In the genomic region with DNA sequence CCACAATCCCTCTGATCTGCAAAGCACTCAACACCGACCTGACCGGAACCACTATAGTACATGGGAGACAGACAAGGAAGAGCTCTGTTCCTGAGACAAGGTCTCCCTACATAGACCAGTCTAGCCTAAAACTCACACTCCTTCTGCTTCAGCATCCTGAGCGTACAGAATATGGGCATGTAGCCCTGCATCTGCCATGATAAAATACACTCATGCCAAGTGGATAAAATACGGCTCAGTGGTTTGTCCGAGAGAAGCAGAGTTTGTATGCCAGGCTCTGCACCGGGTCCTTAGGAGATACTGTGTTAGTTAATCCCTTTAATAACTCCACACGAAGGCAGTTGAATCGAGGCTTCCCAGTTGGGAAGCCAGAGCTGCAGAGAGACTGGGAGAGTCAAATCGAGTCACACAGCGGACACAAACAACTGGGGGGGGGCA, we compare ENCODE assay signal across 9 mouse cellular contexts. TPM values are rescaled to one million over a fixed set of nuclear protein-coding genes. Genes with fewer than 3 reads are reported as not detected.
DNase-seq lines count a peak whose midpoint lies in the region; ATAC-seq lines count a peak whose summit lies in the region.
"Had no signal": no experiment of that assay in that cellular context is flagged by ENCODE, and none has a peak within 500 bp of the region (broad histone marks: within the 10 kb centered on the region; RNA-seq: fewer than 3 reads in every experiment).

No protein-coding gene starts in this region.

- ATAC-seq in kidney, embryonic 14.5 days (ENCODE audit: low FRiP score, low TSS enrichment): no peak
- ATAC-seq in embryonic facial prominence, embryonic 14.5 days (ENCODE audit: low read depth): no peak
- ATAC-seq in hindbrain, embryonic 12.5 days (ENCODE audit: low FRiP score): no peak
- ATAC-seq in midbrain, embryonic 14.5 days (ENCODE audit: low FRiP score, low TSS enrichment): no peak
- ATAC-seq in megakaryocyte, adult 5-6 weeks (ENCODE audit: poor library complexity, severe bottlenecking): no peak
- ATAC-seq in monocyte, adult 5-6 weeks (replicated peaks; ENCODE audit: insufficient number of reproducible peaks, low FRiP score, low TSS enrichment, poor library complexity, severe bottlenecking): no peak

- DNase-seq in kidney, postnatal 14 days: no peak
- DNase-seq in embryonic facial prominence, embryonic 14.5 days (ENCODE audit: low spot score): peak; percentile 16
- peak; percentile 31 for DNase-seq in midbrain, embryonic 14.5 days
- no peak for DNase-seq in T-cell, adult 2 months (ENCODE audit: low spot score)

- H3K27ac ChIP-seq in kidney, embryonic 14.5 days (ENCODE audit: low read depth, low read length): peak overlapping the region; percentile 93
- peak overlapping the region; percentile 96 for H3K27ac ChIP-seq in embryonic facial prominence, embryonic 14.5 days (replicated peaks; ENCODE audit: low read depth, low read length)
- H3K27ac ChIP-seq in hindbrain, embryonic 12.5 days: peak overlapping the region; percentile 76
- H3K27ac ChIP-seq in midbrain, embryonic 14.5 days (replicated peaks; ENCODE audit: low read depth, low read length): peak overlapping the region; percentile 75

- H3K9me3 ChIP-seq in kidney, embryonic 14.5 days (ENCODE audit: control insufficient read depth, low read length): no peaks in the 10 kb centered on the region
- H3K9me3 ChIP-seq in embryonic facial prominence, embryonic 14.5 days (ENCODE audit: control insufficient read depth, low read length): no peaks in the 10 kb centered on the region
- no peaks in the 10 kb centered on the region for H3K9me3 ChIP-seq in hindbrain, embryonic 12.5 days (replicated peaks)
- no peaks in the 10 kb centered on the region for H3K9me3 ChIP-seq in midbrain, embryonic 14.5 days (ENCODE audit: control insufficient read depth, low read length)

- H3K4me2 ChIP-seq in kidney, embryonic 14.5 days (replicated peaks; ENCODE audit: low read depth, low read length): peak overlapping the region; percentile 33; the same call in 1 of the 2 replicates
- H3K4me2 ChIP-seq in embryonic facial prominence, embryonic 14.5 days (ENCODE audit: low read depth, low read length): peak overlapping the region; percentile 55
- peak overlapping the region; percentile 34; the same call in 1 of the 2 replicates for H3K4me2 ChIP-seq in hindbrain, embryonic 12.5 days (replicated peaks)
- peak overlapping the region; percentile 38 for H3K4me2 ChIP-seq in midbrain, embryonic 14.5 days (ENCODE audit: low read length)

- peak overlapping the region; percentile 28; the same call in 1 of the 2 replicates for H3K9ac ChIP-seq in kidney, embryonic 14.5 days (ENCODE audit: low read depth, low read length)
- peak overlapping the region; percentile 28; the same call in 1 of the 2 replicates for H3K9ac ChIP-seq in embryonic facial prominence, embryonic 14.5 days (ENCODE audit: low read depth, low read length)
- peak overlapping the region; percentile 49; the same call in 1 of the 2 replicates for H3K9ac ChIP-seq in hindbrain, embryonic 12.5 days
- no peak overlapping the region for H3K9ac ChIP-seq in midbrain, embryonic 14.5 days (replicated peaks; ENCODE audit: low read length)

- H3K4me3 ChIP-seq in kidney, embryonic 14.5 days (ENCODE audit: low read length): no peak overlapping the region
- no peak overlapping the region for H3K4me3 ChIP-seq in embryonic facial prominence, embryonic 14.5 days (ENCODE audit: low read depth, low read length)
- H3K4me3 ChIP-seq in hindbrain, embryonic 12.5 days: no peak overlapping the region
- no peak overlapping the region for H3K4me3 ChIP-seq in midbrain, embryonic 14.5 days (replicated peaks; ENCODE audit: low read depth, low read length)
- H3K4me3 ChIP-seq: erythroblast, embryonic 14.5 days had no signal

- H3K27me3 ChIP-seq in kidney, embryonic 14.5 days (ENCODE audit: control insufficient read depth, insufficient read depth, low read length): no peaks in the 10 kb centered on the region
- H3K27me3 ChIP-seq in embryonic facial prominence, embryonic 14.5 days (replicated peaks; ENCODE audit: control insufficient read depth, insufficient read depth, low read length): no peaks in the 10 kb centered on the region
- no peaks in the 10 kb centered on the region for H3K27me3 ChIP-seq in hindbrain, embryonic 12.5 days
- H3K27me3 ChIP-seq in midbrain, embryonic 14.5 days (ENCODE audit: control insufficient read depth, insufficient read depth, low read length): no peaks in the 10 kb centered on the region

- 36% methylated on average over 10 of the region's 10 CpGs for WGBS in kidney, embryonic 14.5 days
- WGBS in embryonic facial prominence, embryonic 14.5 days: 19% methylated on average over 10 of the region's 10 CpGs
- WGBS in hindbrain, embryonic 12.5 days: 47% methylated on average over 10 of the region's 10 CpGs
- 34% methylated on average over 10 of the region's 10 CpGs for WGBS in midbrain, embryonic 14.5 days

- no peaks in the 10 kb centered on the region for H3K36me3 ChIP-seq in kidney, embryonic 14.5 days (ENCODE audit: control insufficient read depth, insufficient read depth, low read length)
- no peaks in the 10 kb centered on the region for H3K36me3 ChIP-seq in embryonic facial prominence, embryonic 14.5 days (ENCODE audit: control insufficient read depth, insufficient read depth, low read length)
- H3K36me3 ChIP-seq in hindbrain, embryonic 12.5 days: no peaks in the 10 kb centered on the region
- H3K36me3 ChIP-seq in midbrain, embryonic 14.5 days (ENCODE audit: control insufficient read depth, insufficient read depth, low read length): no peaks in the 10 kb centered on the region

- peaks cover 19% of the 10 kb centered on the region for H3K4me1 ChIP-seq in kidney, embryonic 14.5 days (ENCODE audit: control insufficient read depth, insufficient read depth, low read length)
- H3K4me1 ChIP-seq in embryonic facial prominence, embryonic 14.5 days (ENCODE audit: control insufficient read depth, insufficient read depth, low read length): peaks cover 27% of the 10 kb centered on the region
- H3K4me1 ChIP-seq in hindbrain, embryonic 12.5 days: peaks cover 25% of the 10 kb centered on the region
- H3K4me1 ChIP-seq in midbrain, embryonic 14.5 days (ENCODE audit: control insufficient read depth, insufficient read depth, low read length): peaks cover 22% of the 10 kb centered on the region

RNA-seq across cellular contexts. Expression of a gene that starts 50.4 kb away (rescaled TPM):
- 9.3 TPM in 2 replicates for polyA plus RNA-seq in kidney, embryonic 14.5 days (2014; fragmentation: Nextera tagmentation; extraction: Ambion mirVana)
- polyA plus RNA-seq in embryonic facial prominence, embryonic 14.5 days (2014; fragmentation: Nextera tagmentation; extraction: Ambion mirVana): 10.5 and 12.1 TPM in 2 replicates
- 14.6 and 17.2 TPM in 2 replicates for polyA plus RNA-seq in hindbrain, embryonic 12.5 days (2016; fragmentation: Nextera tagmentation; extraction: Ambion mirVana)
- polyA plus RNA-seq in midbrain, embryonic 14.5 days (2014; fragmentation: Nextera tagmentation; extraction: Ambion mirVana): 18.9 and 21.3 TPM in 2 replicates
- total RNA-seq in megakaryocyte, adult 5-6 weeks (2015): 21.6 and 26.5 TPM in 2 replicates
- total RNA-seq in megakaryocyte, adult 5-6 weeks (2017): 14.8 and 15.1 TPM in 2 replicates
- total RNA-seq in monocyte, adult 5-6 weeks (2017): 13.4 to 29.4 TPM (median 21.3 TPM) in 3 replicates

Comparison
In these comparisons a context has a peak if more than half of its experiments do, and no peak if none do; other contexts are left out.
1. DNase-seq: peak in embryonic facial prominence, embryonic 14.5 days (single experiment) and midbrain, embryonic 14.5 days (single experiment); none in kidney, postnatal 14 days (single experiment) and T-cell, adult 2 months (single experiment).
2. Peak in every context shown above with its lines, with median percentiles within 50 percentile points of each other: H3K27ac ChIP-seq and H3K4me2 ChIP-seq.